Mouse (Mus musculus): ENCODE data around the gene Clybl.

The Clybl gene

DNA sequence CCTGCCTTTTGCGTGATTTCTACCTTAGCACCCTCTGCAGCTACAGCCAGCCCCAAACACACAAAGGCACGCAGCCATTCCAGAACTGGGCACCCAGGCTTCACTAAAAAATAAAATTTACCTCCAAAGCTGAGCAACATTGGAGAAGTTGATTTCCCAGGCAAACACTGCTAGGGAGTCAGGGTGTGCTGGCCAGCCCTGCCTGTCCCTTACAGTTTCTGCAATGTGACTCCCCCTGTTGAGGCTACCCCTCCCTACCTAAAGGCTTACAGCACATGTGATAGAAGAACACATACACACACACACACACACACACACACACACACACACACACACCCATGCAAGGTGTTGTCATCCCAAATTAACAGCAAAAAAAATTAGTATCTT is 232.0 kb downstream of the Clybl start:
- DNase-seq (ENCODE audit: extremely low spot score, low spot score): no peak

DNA sequence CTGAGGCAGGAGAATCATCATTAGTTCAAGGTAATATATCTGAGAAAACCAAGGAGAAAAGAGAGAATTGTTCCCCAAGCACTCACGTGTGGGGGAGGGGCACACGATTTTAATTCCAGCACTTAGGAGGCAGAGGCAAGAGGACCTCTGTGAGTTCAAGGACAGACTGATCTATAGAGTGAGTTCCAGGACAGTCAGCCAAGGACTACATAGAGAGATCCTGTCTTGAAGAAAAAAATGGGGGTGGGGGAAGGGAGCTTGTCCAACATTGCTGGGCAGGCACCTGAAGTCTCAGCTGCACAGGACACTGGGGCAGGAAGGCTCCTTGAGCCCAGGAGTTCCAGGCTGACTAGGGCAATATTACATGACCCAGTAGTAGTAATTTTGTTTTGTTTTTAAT is 233.3 kb downstream of the Clybl start:
- no peak for DNase-seq (ENCODE audit: extremely low spot score, low spot score)

DNA sequence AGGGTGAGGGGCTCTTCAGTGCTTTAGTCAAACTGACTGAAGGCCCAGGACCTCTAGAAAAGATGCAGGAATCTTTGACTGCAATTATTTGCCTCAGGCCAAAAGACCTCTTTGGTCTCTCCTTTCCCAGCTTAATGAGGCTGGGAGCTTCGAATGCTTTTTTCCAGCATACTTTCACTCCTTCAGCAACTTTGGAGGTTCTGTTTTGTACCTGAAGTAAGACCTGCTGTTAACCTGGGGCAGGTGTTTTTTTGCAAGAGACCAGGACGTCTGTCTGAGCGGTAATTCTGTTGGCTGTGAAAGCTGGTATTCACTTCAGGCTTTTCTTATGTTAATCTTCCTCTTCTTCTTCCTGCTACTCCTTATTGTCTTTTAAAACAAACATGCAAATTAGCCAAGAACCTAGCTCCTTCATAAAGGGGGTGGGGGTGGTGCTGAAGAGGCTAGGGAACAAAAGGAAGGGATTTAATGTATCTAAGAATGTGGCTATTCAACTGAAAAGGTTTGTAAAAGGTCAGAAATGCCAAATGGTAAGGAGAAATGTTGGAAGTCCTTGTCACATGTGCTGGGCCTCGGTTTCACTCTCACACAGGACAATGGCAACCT is 234.8 kb downstream of the Clybl start:
- DNase-seq (ENCODE audit: extremely low spot score, low spot score): no peak

DNA sequence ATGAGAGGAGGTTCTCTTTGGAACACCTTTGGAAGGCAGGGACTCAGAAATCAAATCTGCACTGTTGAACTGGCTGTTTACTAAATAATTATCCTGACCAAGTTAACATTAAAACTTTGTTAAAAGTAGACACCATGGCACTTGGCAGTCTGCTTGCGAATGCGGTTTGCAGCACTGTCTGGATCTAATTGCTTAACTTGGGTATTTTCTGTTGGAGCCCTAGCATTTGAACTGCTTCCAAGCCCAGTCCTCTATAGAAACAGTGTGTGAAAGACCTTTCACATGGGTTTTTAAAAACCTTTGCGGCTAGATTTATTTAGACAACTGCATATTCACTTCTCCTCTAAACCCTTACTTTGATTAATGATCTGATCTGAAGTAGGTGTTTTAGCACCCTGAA is 242.9 kb downstream of the Clybl start:
- no peak for DNase-seq (ENCODE audit: extremely low spot score, low spot score)

DNA sequence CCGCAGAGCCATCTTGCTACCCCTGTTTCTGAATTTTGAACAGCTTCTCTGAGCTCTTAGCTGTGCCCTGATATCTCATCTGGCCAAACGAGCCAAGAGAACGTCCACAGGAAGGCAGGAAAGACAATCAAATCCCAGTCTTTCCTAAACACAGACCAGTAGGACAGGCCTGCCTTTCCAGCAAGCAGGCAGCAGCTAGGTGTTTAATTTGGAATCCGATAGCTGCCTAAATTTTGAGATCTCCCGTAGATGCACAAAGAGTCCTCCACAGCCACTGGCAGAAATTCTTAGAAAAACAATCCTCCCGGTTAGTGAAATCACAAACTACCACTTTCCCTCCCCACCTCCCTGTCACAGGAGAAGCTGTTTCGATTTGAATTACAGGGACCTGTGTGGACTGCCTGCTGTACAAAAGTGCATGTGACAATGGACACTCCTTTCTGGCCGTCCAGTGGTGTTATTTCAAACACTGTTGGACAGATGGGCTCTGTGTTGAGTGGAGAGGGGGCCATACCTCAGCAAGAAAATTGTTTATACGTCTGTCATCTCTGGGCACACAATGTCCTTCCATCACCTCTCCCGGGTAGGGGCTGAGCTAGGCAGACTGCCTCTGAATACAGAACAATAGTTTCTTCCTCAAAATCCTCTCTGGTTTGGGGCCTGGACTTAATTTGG is 245.2 kb downstream of the Clybl start:
- DNase-seq (ENCODE audit: extremely low spot score, low spot score): no peak

DNA sequence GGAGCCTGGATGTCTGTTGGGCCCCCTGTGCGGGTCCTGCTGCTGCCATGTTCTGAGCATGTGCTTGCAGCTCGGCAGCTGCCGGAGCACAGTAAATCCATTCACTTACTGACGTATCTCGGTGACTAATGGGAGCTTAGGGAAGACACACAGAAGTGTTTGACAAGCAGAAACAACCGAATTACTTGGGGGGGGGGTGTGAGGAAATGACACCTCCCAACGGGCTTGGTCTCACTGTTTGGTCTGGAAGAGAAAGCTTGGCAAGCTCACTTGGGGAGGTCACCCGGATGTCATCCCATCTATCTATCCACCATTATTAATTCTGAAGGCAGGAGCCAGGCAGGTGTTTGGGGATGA is 245.7 kb downstream of the Clybl start:
- DNase-seq (ENCODE audit: extremely low spot score, low spot score): peak; percentile 47

DNA sequence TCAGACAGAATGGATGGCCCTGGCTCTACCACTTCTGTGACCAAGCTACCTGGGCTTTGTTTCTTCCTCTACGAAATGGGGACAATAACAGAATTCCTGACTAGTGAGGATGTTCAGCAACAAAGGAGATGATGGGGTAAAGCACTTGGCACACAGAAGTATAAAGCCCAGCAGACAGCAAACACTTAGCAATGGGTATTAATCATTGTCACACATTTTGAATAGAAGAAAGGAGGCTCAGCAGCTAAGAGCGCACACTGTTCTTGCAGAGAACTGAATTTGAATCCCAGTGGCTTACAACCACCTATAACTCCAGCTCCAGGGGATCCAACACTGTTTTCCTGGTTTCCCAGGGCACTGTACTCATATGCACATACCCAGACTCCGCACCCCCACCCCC is 246.2 kb downstream of the Clybl start:
- DNase-seq (ENCODE audit: extremely low spot score, low spot score): no peak

DNA sequence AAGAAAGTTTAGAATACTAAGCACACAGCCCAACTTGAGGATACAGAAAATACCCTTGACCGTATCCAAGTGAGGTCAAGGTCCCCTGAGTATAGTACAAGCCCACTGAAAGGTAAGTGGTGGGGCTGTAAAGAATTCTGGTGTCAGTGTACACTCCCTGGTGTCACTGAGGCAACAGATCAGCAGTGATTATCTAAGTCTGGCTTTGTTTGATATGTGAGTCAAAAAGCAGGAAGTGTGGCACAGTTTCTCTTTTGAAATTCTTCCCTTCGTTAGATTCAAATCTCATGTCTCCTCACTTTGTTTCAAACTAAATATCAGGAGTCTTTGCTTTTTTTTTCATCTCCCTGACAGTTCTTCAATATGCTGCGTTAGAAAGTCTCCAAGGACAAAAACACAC is 251.1 kb downstream of the Clybl start:
- no peak for DNase-seq (ENCODE audit: extremely low spot score, low spot score)

DNA sequence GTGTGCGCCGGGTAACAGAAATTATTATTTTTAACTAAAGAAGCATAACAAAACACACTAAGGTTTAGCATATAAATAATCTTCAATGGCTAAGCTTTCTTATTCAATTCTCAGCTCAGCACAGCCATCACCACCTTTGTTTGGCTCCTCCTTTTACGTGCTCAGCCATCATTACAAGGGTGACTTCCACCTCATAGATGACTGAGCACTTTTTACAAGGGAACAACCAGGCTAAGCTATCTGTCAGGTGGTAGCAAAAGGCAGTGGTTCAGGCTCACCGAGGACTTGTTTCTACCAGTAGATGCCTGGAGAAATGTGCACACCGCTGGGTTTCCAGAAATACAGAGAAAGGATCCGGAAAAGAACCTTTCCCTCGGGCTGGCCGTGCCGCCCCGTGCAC is 252.5 kb downstream of the Clybl start:
- no peak for DNase-seq (ENCODE audit: extremely low spot score, low spot score)

DNA sequence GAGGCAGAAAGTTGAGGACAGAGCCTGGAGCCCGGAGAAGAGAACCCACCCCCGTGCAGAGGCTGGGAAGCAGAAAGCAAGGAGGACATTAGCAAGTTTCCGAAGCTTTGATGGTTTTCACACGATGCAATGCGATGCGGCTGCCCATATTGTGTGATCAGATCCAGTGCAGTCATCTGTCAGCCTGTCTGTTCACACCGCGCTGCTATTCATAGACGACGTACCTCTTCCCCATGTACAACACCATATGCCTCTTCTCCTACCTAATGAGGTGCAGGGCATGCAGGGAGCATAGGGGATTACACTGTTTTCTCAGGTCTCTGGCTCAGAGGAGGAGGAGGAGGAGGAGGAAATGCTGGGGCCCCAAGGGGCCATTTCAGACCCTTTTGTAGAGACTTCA is 255.3 kb downstream of the Clybl start:
- no peak for DNase-seq (ENCODE audit: extremely low spot score, low spot score)

DNA sequence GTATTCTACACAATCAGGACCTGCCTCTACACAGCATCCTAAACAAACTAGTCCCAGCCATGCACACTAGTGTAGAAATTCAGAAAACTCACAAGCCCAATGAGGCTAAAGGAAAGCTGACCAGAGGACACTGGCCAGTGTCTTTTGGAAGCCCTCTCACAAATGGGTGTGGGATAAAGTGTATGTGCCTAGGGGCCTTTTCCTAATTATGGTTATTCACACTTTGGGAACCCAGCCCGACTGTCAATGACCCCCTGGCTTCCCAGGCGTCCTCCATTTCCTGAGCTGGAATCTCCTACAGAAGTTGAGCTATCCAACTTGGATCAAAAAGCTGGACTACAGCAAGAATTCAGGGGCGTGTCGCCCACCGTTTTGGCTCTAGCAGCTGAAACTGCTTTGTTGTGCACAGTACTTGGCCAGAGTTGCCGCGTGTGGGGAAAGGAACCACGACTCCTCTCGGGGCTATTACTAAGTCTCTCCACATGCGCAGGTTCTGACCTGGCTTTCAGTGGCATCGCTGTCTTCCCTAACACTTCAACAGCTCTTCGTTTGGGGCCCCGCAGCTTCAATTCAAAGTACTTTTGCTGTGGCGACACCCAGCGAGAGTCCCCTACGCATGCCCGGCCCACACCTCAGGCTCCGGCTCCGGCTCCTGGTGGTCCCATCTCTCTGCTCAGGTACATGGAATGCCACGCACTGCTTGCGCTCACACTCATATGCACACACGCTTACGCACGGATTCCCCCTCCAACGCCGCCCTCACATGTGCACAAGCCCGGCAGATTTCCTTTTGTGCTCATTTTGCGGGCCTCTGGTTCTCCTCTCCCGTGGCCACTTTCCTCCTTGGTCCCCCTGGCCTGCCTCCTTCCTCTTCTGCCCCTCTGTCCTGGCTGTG is 268.3 kb downstream of the Clybl start:
- DNase-seq (ENCODE audit: extremely low spot score, low spot score): peak; percentile 65

DNA sequence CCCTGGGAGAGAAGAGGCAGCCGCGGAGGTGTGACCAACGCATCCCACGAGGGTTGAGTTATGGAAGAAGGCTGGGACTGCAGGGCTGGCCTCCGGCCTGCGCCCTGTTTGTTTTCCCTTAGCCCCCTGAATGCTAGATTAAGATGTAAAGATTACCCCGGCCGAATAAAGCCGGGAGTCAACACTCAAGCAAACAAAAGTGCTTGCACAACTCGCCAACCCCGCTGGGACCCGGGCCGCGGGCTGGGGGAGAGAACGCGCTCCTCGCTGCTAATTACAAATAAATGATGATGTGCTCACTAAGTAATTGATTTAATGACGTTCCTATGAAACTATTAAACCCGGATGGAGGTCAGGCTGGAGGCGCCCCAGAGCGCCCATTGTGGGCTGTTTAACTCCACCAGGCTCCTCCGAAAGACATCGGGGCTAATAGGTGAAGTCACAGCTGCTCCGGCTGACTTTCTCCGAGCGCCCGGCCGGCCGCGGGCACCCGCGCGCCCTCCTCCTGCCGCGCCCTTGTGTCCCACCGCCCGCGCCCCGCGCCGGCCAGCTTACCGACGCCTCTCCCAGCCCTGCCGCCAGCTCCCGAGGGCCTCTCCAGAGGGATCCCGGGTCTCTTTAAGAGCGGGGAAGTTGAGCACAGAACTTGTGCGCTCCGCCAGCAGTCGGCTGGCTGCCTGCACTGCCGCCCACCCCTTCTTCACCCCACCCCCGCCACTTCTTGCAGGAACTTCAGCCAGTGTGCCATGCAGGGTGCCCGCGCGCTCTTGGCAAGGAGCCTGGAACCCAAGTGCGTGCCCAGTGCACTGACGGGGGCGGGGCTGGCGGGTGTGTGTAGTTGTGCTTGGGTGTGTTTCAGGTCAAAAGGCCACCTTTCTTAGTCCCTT is 269.2 kb downstream of the Clybl start, which contains the start of gene Gm5089:
Gm5089 (minus strand) TSS at position 620 of the 887 bp plus-strand sequence.
- peak; percentile 76 for DNase-seq (ENCODE audit: extremely low spot score, low spot score)

DNA sequence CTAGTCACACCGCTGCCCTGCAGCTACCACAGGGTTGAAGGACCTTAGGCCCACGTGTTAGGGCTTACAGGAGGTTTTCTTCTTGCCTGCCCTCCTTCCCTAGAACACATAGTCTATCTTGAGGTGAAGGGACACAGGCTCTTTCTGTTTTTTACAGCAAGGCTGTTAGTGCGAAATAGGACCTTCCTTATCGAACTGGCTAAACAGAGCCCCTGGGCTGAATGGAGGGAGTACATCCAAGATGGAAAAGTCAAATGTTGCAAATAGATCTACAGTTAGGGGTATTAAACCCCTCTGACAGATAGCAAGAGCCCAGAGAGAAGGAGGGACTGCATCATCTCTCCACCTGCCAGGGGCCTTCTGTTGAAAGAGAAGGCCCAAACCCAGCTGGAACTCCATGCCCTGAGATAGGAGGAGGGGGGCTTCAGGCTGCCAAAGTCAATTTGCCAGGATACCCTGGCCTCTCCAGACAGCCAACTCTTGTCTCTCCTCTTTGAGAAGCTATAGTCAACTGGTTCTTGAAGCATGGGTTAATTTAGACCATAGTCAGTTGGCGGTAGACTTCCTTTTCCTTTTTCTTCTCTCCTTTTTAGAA is 270.1 kb downstream of the Clybl start:
- peak; percentile 49 for DNase-seq (ENCODE audit: extremely low spot score, low spot score)
